Mouse (Mus musculus): Measurements from ENCODE around the gene Gm4985. TPM values are rescaled to one million over a fixed set of nuclear protein-coding genes. Genes with fewer than 3 reads are reported as not detected.
"Not testable (repeated sequence)": the region's sequence is repeated elsewhere in the genome, so short reads cannot be mapped to it uniquely, and the experiment has no call there.

The Gm4985 gene
- polyA plus RNA-seq (2015; fragmentation: Nextera tagmentation; extraction: Ambion mirVana): not detected in 2 replicates

GRCm38 (mm10) chrX:23958834-23959233 lies at the start of gene Gm4985:
Gene Gm4985 (minus strand): TSS chrX:23958934.
- H3K27ac ChIP-seq (ENCODE audit: low read depth, low read length); H3K27me3 ChIP-seq (replicated peaks; ENCODE audit: control insufficient read depth, insufficient read depth, low read length); ATAC-seq; H3K36me3 ChIP-seq (ENCODE audit: control insufficient read depth, insufficient read depth, low read length); H3K9ac ChIP-seq (ENCODE audit: low read depth, low read length); H3K4me3 ChIP-seq (ENCODE audit: low read length); H3K4me1 ChIP-seq (ENCODE audit: control insufficient read depth, insufficient read depth, low read depth, low read length); H3K4me2 ChIP-seq (ENCODE audit: low read length); H3K9me3 ChIP-seq (ENCODE audit: control insufficient read depth, low read length): not testable (repeated sequence)
- 85% methylated on average over 8 of the region's 8 CpGs for WGBS

DNA sequence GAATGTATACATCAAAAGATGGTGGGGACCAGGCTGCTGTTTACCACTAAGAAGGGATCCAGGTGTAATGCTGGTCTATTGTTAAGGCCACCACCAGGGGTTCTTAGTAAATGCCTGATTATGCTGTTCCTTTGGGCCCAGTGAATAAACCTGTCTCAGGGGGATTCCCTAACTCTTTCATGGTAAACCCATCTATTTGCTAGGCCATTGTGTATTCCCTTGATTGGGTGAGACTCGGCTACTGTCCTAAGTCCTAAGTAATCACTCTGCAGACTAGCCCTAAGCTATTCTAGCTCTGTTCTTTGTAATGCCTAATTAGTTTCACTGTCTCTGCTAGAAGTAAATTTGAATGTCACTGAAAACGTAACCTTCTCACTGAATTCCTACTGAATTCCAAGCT lies 4.6 kb downstream of the Gm4985 start:
- Histone ChIP-seq H3K4me2 (ENCODE audit: low read length) (no peak overlapping the region), H3K9ac (ENCODE audit: low read depth, low read length) (no peak overlapping the region), H3K9me3 (ENCODE audit: control insufficient read depth, low read length) (no peaks in the 10 kb centered on the region), H3K27ac (ENCODE audit: low read depth, low read length) (no peak overlapping the region), H3K4me3 (ENCODE audit: low read length) (no peak overlapping the region), H3K4me1 (ENCODE audit: control insufficient read depth, insufficient read depth, low read depth, low read length) (no peaks in the 10 kb centered on the region), H3K27me3 (replicated peaks; ENCODE audit: control insufficient read depth, insufficient read depth, low read length) (no peaks in the 10 kb centered on the region), H3K36me3 (ENCODE audit: control insufficient read depth, insufficient read depth, low read length) (no peaks in the 10 kb centered on the region)
- no peak for ATAC-seq
- WGBS: 58% methylated on average over 2 of the region's 2 CpGs

Small RNAs within 50 kb of the gene (microRNA-seq; reads per million reads assigned to microRNA genes)
- gene Gm25299: not detected

Other genes starting within 250 kb of the Gm4985 start
- gene Gm4907, start 76.4 kb downstream of the Gm4985 start, polyA plus RNA-seq (2015; fragmentation: Nextera tagmentation; extraction: Ambion mirVana): not detected in 2 replicates

All from hindbrain, embryonic 16.5 days (tissue).